Mouse (Mus musculus) G1E (cell line): ENCODE measurements around the gene Akr7a5. TPM values are rescaled to one million over a fixed set of nuclear protein-coding genes. Genes with fewer than 3 reads are reported as not detected.
A peak's percentile ranks its signal among the peaks of the same experiment; 100 is the strongest.

Experiments used
- ATAC-seq: 2 replicates; pipeline ENCODE4 v1.8.0; 2016; ENCODE audit warnings: mild to moderate bottlenecking; ENCODE audit not compliant: insufficient number of reproducible peaks, poor library complexity, low FRiP score, severe bottlenecking; ENCODE audit errors: extremely low read depth
- DNase-seq: peaks from one replicate; pipeline ENCODE4 v3.0.0; 2012; ENCODE audit warnings: low spot score
- H3K27me3 ChIP-seq: 2 replicates; pipeline ENCODE4 v1.6.1; 2012; ENCODE audit warnings: mild to moderate bottlenecking, low read length, inconsistent platforms; ENCODE audit not compliant: insufficient read depth
- H3K36me3 ChIP-seq: replicated peaks from 2 replicates; pipeline ENCODE3; 2012; ENCODE audit warnings: mild to moderate bottlenecking, inconsistent platforms
- H3K4me1 ChIP-seq: 2 replicates; pipeline ENCODE4 v1.6.1; 2012; ENCODE audit warnings: low read depth, low read length, inconsistent platforms, mixed read lengths; ENCODE audit not compliant: insufficient read depth
- H3K4me3 ChIP-seq: 2 replicates; pipeline ENCODE4 v1.5.1; 2012; ENCODE audit warnings: low read depth, mild to moderate bottlenecking, inconsistent platforms, low read length, moderate library complexity, mixed read lengths
- H3K9me3 ChIP-seq: replicated peaks from 2 replicates; pipeline ENCODE4 v1.6.1; 2012; ENCODE audit warnings: inconsistent platforms
- CTCF ChIP-seq: IDR thresholded peaks from 2 replicates; pipeline ENCODE4 v1.5.1; 2012; ENCODE audit warnings: low read depth, low read length, inconsistent platforms, mixed read lengths
- GATA1 ChIP-seq: IDR thresholded peaks from 2 replicates; pipeline ENCODE4 v1.6.1; 2012; ENCODE audit warnings: borderline replicate concordance, low read length, inconsistent platforms, mixed read lengths
- GATA2 ChIP-seq: IDR thresholded peaks from 2 replicates; pipeline ENCODE4 v1.6.1; 2012; ENCODE audit warnings: low read depth, low read length, inconsistent platforms, borderline replicate concordance
- POLR2AphosphoS5 ChIP-seq: IDR thresholded peaks from 2 replicates; pipeline ENCODE4 v1.6.1; 2012; ENCODE audit warnings: low read depth, low read length, inconsistent platforms; ENCODE audit not compliant: insufficient replicate concordance
- TAL1 ChIP-seq: conservative IDR thresholded peaks from 2 replicates; pipeline ENCODE4 v1.6.1; 2012; ENCODE audit warnings: low read depth, low read length, inconsistent platforms, mixed read lengths
- polyA plus RNA-seq: library from polyadenylated mRNA; stranded (reverse); fragments of >175 nt; gene quantifications from 2 replicates; pipeline ENCODE4 v1.2.3, GENCODE M21; 2012
- total RNA-seq, 2 experiments: library from RNA; stranded (forward) in 1 of 2; stranded (reverse) in 1 of 2; fragments of 200-1000 nt in 1 of 2; fragments of >200 nt in 1 of 2; fragmentation: Nextera tagmentation in 1 of 2; gene quantifications; 2 replicates each; pipeline ENCODE4 v1.2.3; 2014 to 2017

Gene Akr7a5
- total and polyA plus RNA-seq, 3 experiments, result 7.8 to 57.3 (median 13.8) TPM

DNA sequence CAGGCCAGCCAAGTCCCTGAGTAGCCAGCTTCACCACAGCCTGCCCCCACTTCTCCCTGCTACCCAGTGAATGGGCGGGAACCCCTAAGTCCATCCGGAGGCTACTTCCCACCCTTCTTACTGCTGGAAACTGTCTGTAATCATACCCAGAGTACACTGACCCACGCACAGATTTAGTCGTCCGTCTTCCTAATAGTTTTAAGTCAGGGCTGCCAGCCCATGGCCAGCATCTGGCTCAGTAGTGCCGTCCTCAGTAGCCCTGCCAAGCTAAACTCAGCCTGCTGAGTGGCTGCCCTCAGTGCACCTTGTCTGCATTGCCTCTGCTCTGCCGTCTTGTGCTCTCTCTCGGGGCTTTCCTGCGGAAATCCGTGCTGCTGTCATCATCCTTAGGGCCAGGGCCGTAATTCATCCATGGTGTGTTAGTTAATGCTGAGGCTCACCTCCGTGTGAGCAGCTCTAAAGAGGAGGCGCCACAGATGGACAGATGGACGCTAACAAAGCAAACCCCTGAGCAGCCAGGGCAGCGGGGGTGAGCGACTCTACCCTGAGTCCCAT lies 28.7 kb upstream of the Akr7a5 start:
- H3K27me3 ChIP-seq, result no peaks in the 10 kb centered on the region
- ATAC-seq, result no peak
- no peak for DNase-seq
- peaks cover 7% of the 10 kb centered on the region; the same call in 1 of the 2 replicates for H3K4me1 ChIP-seq
- no peaks in the 10 kb centered on the region for H3K9me3 ChIP-seq
- no peak overlapping the region for H3K4me3 ChIP-seq
- H3K36me3 ChIP-seq, result peaks cover 97% of the 10 kb centered on the region
- TF ChIP-seq TAL1 (no peak), POLR2AphosphoS5 (no peak), CTCF (no peak), GATA2 (no peak), GATA1 (no peak)

DNA sequence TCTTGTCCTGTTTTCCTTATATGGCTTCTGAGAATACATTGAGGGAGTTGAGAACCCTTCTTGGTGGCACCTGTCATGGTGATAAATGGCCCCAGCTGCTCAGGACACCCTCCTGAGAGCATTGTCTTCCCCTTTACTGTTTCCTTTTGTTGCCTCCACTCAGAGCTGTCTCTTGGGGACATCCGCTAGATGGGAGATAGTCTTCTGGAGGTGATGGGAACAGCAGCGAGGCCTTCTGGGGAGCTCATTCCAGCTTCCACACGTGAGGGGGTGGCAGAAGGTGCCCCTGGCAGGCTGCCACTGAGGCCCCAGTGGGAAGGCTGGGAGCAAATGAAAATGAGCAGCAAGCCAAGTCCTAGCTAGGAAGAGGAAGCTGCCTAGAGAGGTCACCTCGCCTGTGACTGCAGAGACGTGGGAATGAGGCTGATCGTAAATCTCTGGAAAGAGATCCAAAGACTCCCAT lies 27.6 kb upstream of the Akr7a5 start:
- H3K4me1 ChIP-seq, result peaks cover 7% of the 10 kb centered on the region; the same call in 1 of the 2 replicates
- no peaks in the 10 kb centered on the region for H3K27me3 ChIP-seq
- no peak overlapping the region for H3K4me3 ChIP-seq
- no peak for ATAC-seq
- H3K9me3 ChIP-seq, result no peaks in the 10 kb centered on the region
- TF ChIP-seq GATA1 (no peak), TAL1 (no peak), GATA2 (no peak), POLR2AphosphoS5 (no peak), CTCF (no peak)
- no peak for DNase-seq
- peaks cover 97% of the 10 kb centered on the region for H3K36me3 ChIP-seq

DNA sequence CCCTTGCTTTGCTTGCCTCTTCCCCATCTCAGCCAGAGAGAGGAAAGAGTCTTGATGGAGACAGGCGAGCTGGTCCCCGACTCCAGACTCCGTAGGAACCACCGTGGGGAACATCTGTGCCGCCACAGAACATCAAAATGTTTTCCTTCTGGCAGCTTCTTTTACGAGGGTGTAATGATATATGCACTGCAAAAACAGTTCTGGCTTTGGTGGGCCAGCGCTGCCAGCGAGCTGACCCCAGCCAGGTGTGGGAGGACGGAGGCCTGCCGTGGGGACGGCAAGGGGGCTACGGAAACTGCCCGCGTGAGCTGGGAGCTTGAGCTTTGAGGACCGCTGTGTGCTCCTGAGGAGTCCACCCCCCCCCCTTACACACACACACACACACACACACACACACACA lies 25.7 kb upstream of the Akr7a5 start:
- Histone ChIP-seq H3K9me3 (no peaks in the 10 kb centered on the region), H3K36me3 (peaks cover 99% of the 10 kb centered on the region), H3K4me1 (peaks cover 10% of the 10 kb centered on the region; the same call in 1 of the 2 replicates), H3K4me3 (no peak overlapping the region), H3K27me3 (no peaks in the 10 kb centered on the region)
- TF ChIP-seq POLR2AphosphoS5 (no peak), CTCF (no peak), GATA1 (no peak), GATA2 (no peak), TAL1 (no peak)
- DNase-seq (no peak), ATAC-seq (no peak)

DNA sequence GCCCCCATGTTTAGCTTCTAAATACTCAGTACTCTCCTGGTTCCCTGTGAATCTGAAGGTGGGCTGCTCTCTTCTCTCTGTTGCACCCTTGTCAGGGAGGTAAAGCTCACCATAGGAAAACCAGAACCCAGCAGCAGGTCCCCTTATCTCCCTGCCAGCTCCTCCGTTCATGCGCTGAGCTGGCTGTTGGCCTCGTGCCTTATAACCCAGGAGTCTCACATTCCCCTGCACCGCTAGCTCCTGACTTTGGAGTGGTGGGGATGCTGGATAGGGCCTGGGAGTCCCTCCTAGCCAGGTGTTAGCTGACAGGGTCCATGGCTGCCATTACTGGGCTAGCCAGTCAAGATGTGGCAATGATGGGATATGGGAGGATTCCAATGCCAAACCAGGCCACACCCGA lies 24.3 kb upstream of the Akr7a5 start:
- H3K9me3 ChIP-seq, result no peaks in the 10 kb centered on the region
- no peaks in the 10 kb centered on the region for H3K27me3 ChIP-seq
- H3K4me3 ChIP-seq, result no peak overlapping the region
- ATAC-seq, result no peak
- peaks cover 99% of the 10 kb centered on the region for H3K36me3 ChIP-seq
- TF ChIP-seq TAL1 (no peak), CTCF (no peak), POLR2AphosphoS5 (no peak), GATA1 (no peak), GATA2 (no peak)
- H3K4me1 ChIP-seq, result peaks cover 10% of the 10 kb centered on the region; the same call in 1 of the 2 replicates
- no peak for DNase-seq

DNA sequence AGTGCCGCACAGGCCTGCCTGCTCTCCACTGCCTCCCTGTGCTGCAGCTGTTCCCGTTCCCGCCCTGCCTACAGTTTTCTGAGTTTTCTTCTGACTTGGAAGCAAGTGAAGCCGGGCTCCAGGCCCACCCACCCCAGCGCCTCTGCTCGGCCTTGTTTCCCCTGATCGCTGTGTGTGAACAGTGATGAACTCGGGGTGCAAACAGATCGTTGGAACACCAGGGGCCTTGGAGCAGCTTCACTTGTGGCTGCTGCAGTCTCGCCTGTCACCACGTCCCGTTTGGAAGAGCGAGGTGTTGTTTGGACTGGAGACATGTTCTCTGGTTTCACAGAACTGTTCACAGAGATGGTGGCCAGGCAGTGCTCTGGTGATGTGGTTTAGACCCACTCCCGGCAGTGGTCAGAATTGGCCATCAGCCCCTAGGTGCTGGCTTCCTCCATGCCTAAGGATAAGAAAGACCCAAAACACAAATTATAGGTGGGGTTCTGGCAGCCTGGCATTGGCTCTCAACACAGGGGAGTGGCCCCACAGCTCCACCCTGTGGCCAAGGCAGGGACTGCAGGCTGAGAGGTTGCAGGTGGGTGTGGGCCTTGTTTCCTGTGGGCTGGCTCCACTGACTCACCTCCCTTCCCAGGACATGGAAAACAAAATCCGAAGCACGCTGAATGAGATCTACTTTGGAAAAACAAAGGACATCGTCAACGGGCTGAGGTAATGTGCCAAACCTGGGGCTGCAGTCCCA lies 23.3 kb upstream of the Akr7a5 start:
- DNase-seq (peak; percentile 66), ATAC-seq (no peak)
- Histone ChIP-seq H3K4me1 (peaks cover 10% of the 10 kb centered on the region; the same call in 1 of the 2 replicates), H3K4me3 (no peak overlapping the region), H3K27me3 (no peaks in the 10 kb centered on the region), H3K9me3 (no peaks in the 10 kb centered on the region), H3K36me3 (peaks cover 99% of the 10 kb centered on the region)
- TF ChIP-seq CTCF, result peak; percentile 97
- no peak for TF ChIP-seq TAL1

DNA sequence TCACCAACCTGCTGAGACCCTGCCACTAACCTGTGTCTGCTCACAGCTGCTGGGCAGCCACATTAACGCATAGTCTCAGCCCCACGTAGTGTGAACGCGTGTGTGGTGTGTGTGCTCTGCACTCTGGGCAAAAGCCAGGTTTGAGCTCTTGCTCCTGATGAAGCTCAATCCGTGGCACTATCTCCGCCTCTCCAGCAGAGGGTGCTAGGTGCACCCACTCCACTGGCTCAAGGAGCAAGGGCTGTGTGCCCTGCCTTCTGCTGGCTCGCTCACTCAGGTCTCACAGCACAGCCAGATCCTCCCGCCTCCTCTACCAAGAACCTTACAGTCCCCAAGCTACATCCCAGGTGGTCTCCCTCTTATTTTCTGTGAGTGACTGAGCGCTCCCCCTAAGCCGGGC lies 21.5 kb upstream of the Akr7a5 start:
- H3K36me3 ChIP-seq, result peaks cover 88% of the 10 kb centered on the region
- ATAC-seq (peak; percentile 40; the same call in 1 of the 2 replicates), DNase-seq (peak; percentile 52)
- H3K4me3 ChIP-seq, result no peak overlapping the region
- no peaks in the 10 kb centered on the region for H3K9me3 ChIP-seq
- TF ChIP-seq POLR2AphosphoS5 (no peak), CTCF (peak; percentile 94)
- no peaks in the 10 kb centered on the region for H3K27me3 ChIP-seq
- peaks cover 10% of the 10 kb centered on the region; the same call in 1 of the 2 replicates for H3K4me1 ChIP-seq
